Mouse (Mus musculus) stomach, postnatal 0 days (tissue): Measurements from ENCODE around the gene Ccl2.

Source experiments
- CTCF ChIP-seq: IDR thresholded peaks from 2 replicates; pipeline ENCODE4 v1.5.1; 2016; ENCODE audit warnings: antibody characterized with exemption, low read depth, mild to moderate bottlenecking, moderate library complexity
- EP300 ChIP-seq: optimal IDR thresholded peaks from 2 replicates; pipeline ENCODE3; 2016; ENCODE audit warnings: antibody characterized with exemption

GRCm38 (mm10) chr11:82038535-82038934, 3.2 kb downstream of the Ccl2 start, which contains the start of gene Gm17268:
- TF ChIP-seq CTCF = peak; percentile 57
- TF ChIP-seq EP300 = no peak
